Mouse (Mus musculus): ENCODE measurements around the gene Ifi35. TPM values are rescaled to one million over a fixed set of nuclear protein-coding genes. Genes with fewer than 3 reads are reported as not detected.
"Not testable (repeated sequence)": the region's sequence is repeated elsewhere in the genome, so short reads cannot be mapped to it uniquely, and the experiment has no call there.

Gene Ifi35
- total and polyA plus RNA-seq, 2 experiments from 2014 or later = 5.1 to 5.2 TPM

GRCm38 (mm10) chr11:101464211-101465100 lies 16.2 kb downstream of the Ifi35 start, which contains the start of gene Rnd2:
Gene Rnd2 (plus strand): TSS chr11:101464999.
- Histone ChIP-seq H3K9me3 (ENCODE audit: low read length) (no peaks in the 10 kb centered on the region), H3K4me3 (ENCODE audit: low read depth, low read length) (peak within 1 kb of the TSS; percentile 78), H3K4me2 (ENCODE audit: low read depth) (peak within 1 kb of the TSS; percentile 85), H3K4me1 (ENCODE audit: insufficient read depth) (peaks cover 14% of the 10 kb centered on the region), H3K36me3 (ENCODE audit: insufficient read depth) (peaks cover 30% of the 10 kb centered on the region), H3K9ac (peak within 1 kb of the TSS; percentile 70), H3K27me3 (ENCODE audit: insufficient read depth, low read length) (no peaks in the 10 kb centered on the region), H3K27ac (ENCODE audit: low read depth, low read length) (peak within 1 kb of the TSS; percentile 78)
- no peak for DNase-seq
- TF ChIP-seq CTCF (IDR thresholded peaks at IDR 0.05; ENCODE audit: low read depth) = no peak
- WGBS = 17% methylated on average over 12 of the region's 12 CpGs
- ATAC-seq = no peak

- Histone ChIP-seq H3K9ac (peak overlapping the region; percentile 70), H3K4me2 (ENCODE audit: low read depth) (peak overlapping the region; percentile 85), H3K4me3 (ENCODE audit: low read depth, low read length) (peak overlapping the region; percentile 78), H3K4me1 (ENCODE audit: insufficient read depth) (peaks cover 14% of the 10 kb centered on the region), H3K27ac (ENCODE audit: low read depth, low read length) (peak overlapping the region; percentile 78), H3K36me3 (ENCODE audit: insufficient read depth) (peaks cover 22% of the 10 kb centered on the region), H3K27me3 (ENCODE audit: insufficient read depth, low read length) (no peaks in the 10 kb centered on the region), H3K9me3 (ENCODE audit: low read length) (no peaks in the 10 kb centered on the region)
- TF ChIP-seq CTCF (IDR thresholded peaks at IDR 0.05; ENCODE audit: low read depth) = peak; percentile 50
- peak; percentile 61 for ATAC-seq
- 3% methylated on average over 51 of the region's 51 CpGs for WGBS
- DNase-seq = peak; percentile 82
Measured at GRCm38 (mm10) chr11:101465101-101465868, 17.1 kb downstream of the Ifi35 start.

GRCm38 (mm10) chr11:101465869-101466551 lies 17.8 kb downstream of the Ifi35 start, which contains the start of gene Vat1:
Gene Vat1 (minus strand): TSS chr11:101466230.
- WGBS = 1% methylated on average over 53 of the region's 60 CpGs
- Histone ChIP-seq H3K4me1 (ENCODE audit: insufficient read depth) (peaks cover 14% of the 10 kb centered on the region), H3K4me2 (ENCODE audit: low read depth) (peak within 1 kb of the TSS; percentile 85), H3K9ac (peak within 1 kb of the TSS; percentile 70), H3K9me3 (ENCODE audit: low read length) (no peaks in the 10 kb centered on the region), H3K36me3 (ENCODE audit: insufficient read depth) (peaks cover 22% of the 10 kb centered on the region), H3K4me3 (ENCODE audit: low read depth, low read length) (peak within 1 kb of the TSS; percentile 78), H3K27me3 (ENCODE audit: insufficient read depth, low read length) (no peaks in the 10 kb centered on the region), H3K27ac (ENCODE audit: low read depth, low read length) (peak within 1 kb of the TSS; percentile 78)
- ATAC-seq (peak; percentile 65), DNase-seq (peak; percentile 81)
- no peak for TF ChIP-seq CTCF (IDR thresholded peaks at IDR 0.05; ENCODE audit: low read depth)

GRCm38 (mm10) chr11:101466552-101466950 lies 18.3 kb downstream of the Ifi35 start:
- not testable (repeated sequence) for H3K27ac ChIP-seq (ENCODE audit: low read depth, low read length); H3K9ac ChIP-seq; H3K9me3 ChIP-seq (ENCODE audit: low read length); H3K27me3 ChIP-seq (ENCODE audit: insufficient read depth, low read length); ATAC-seq; DNase-seq
- H3K4me1 ChIP-seq (ENCODE audit: insufficient read depth) = peaks cover 14% of the 10 kb centered on the region
- H3K4me3 ChIP-seq (ENCODE audit: low read depth, low read length) = peak overlapping the region; percentile 78
- peaks cover 20% of the 10 kb centered on the region for H3K36me3 ChIP-seq (ENCODE audit: insufficient read depth)
- peak overlapping the region; percentile 85 for H3K4me2 ChIP-seq (ENCODE audit: low read depth)
- WGBS = 53% methylated on average over 5 of the region's 5 CpGs

GRCm38 (mm10) chr11:101467477-101468262 lies 19.5 kb downstream of the Ifi35 start:
- ATAC-seq (peak; percentile 66), DNase-seq (peak; percentile 83)
- no peaks in the 10 kb centered on the region for H3K9me3 ChIP-seq (ENCODE audit: low read length)
- peak overlapping the region; percentile 78 for H3K27ac ChIP-seq (ENCODE audit: low read depth, low read length)
- no peaks in the 10 kb centered on the region for H3K27me3 ChIP-seq (ENCODE audit: insufficient read depth, low read length)
- peak overlapping the region; percentile 70 for H3K4me3 ChIP-seq (ENCODE audit: low read depth, low read length)
- peak overlapping the region; percentile 85 for H3K4me2 ChIP-seq (ENCODE audit: low read depth)
- H3K36me3 ChIP-seq (ENCODE audit: insufficient read depth) = peaks cover 16% of the 10 kb centered on the region
- TF ChIP-seq CTCF (IDR thresholded peaks at IDR 0.05; ENCODE audit: low read depth) = peak; percentile 71
- peaks cover 14% of the 10 kb centered on the region for H3K4me1 ChIP-seq (ENCODE audit: insufficient read depth)
- peak overlapping the region; percentile 74 for H3K9ac ChIP-seq
- WGBS = 2% methylated on average over 54 of the region's 54 CpGs

- Histone ChIP-seq H3K9ac (peak overlapping the region; percentile 74), H3K9me3 (ENCODE audit: low read length) (no peaks in the 10 kb centered on the region), H3K27ac (ENCODE audit: low read depth, low read length) (peak overlapping the region; percentile 78), H3K4me3 (ENCODE audit: low read depth, low read length) (peak overlapping the region; percentile 70), H3K4me1 (ENCODE audit: insufficient read depth) (peaks cover 14% of the 10 kb centered on the region), H3K4me2 (ENCODE audit: low read depth) (peak overlapping the region; percentile 85), H3K27me3 (ENCODE audit: insufficient read depth, low read length) (no peaks in the 10 kb centered on the region), H3K36me3 (ENCODE audit: insufficient read depth) (peaks cover 16% of the 10 kb centered on the region)
- under 1% methylated on average over 26 of the region's 31 CpGs for WGBS
- DNase-seq (peak; percentile 53), ATAC-seq (peak; percentile 21)
- TF ChIP-seq CTCF (IDR thresholded peaks at IDR 0.05; ENCODE audit: low read depth) = no peak
Measured at GRCm38 (mm10) chr11:101468263-101468688, 20.1 kb downstream of the Ifi35 start.
